Mouse (Mus musculus) liver, embryonic 12.5 days (tissue): ENCODE data around the gene Tbc1d9b. TPM values are rescaled to one million over a fixed set of nuclear protein-coding genes. Genes with fewer than 3 reads are reported as not detected.

Source experiments
- ATAC-seq: fragments of 200-750 bp; cut with Nextera tagmentation; 2 replicates; pipeline ENCODE4 v1.8.0; 2017; ENCODE audit warnings: moderate number of reproducible peaks, mild to moderate bottlenecking, moderate library complexity
- H3K27ac ChIP-seq: fragments of 300-500 bp; sonication (generic); 2 replicates; pipeline ENCODE4 v1.5.1; 2016; ENCODE audit warnings: mild to moderate bottlenecking
- H3K27me3 ChIP-seq: fragments of 300-500 bp; sonication (generic); replicated peaks from 2 replicates; pipeline ENCODE4 v1.6.1; 2016; ENCODE audit warnings: mild to moderate bottlenecking, moderate library complexity
- H3K36me3 ChIP-seq: fragments of 300-500 bp; sonication (generic); 2 replicates; pipeline ENCODE4 v1.6.1; 2016; ENCODE audit warnings: mild to moderate bottlenecking, moderate library complexity
- H3K4me1 ChIP-seq: fragments of 300-500 bp; sonication (generic); 2 replicates; pipeline ENCODE4 v1.6.1; 2016
- H3K4me2 ChIP-seq: fragments of 300-500 bp; sonication (generic); 2 replicates; pipeline ENCODE4 v1.6.1; 2016; ENCODE audit warnings: mild to moderate bottlenecking, moderate library complexity
- H3K4me3 ChIP-seq: fragments of 300-500 bp; sonication (generic); 2 replicates; pipeline ENCODE4 v1.5.1; 2016; ENCODE audit warnings: mild to moderate bottlenecking, moderate library complexity
- H3K9ac ChIP-seq: fragments of 300-500 bp; sonication (generic); 2 replicates; pipeline ENCODE4 v1.6.1; 2016; ENCODE audit warnings: mild to moderate bottlenecking, moderate library complexity
- H3K9me3 ChIP-seq: fragments of 300-500 bp; sonication (generic); replicated peaks from 2 replicates; pipeline ENCODE4 v1.6.1; 2016; ENCODE audit warnings: mild to moderate bottlenecking, moderate library complexity
- WGBS: fragments of 180-500 bp; shearing (Covaris S2); methylation state at CpG from one replicate; pipeline ENCODE4 v1.1.7; 2016; ENCODE audit not compliant: insufficient replicate concordance; 5-methylcytosine and 5-hydroxymethylcytosine counted together
- polyA plus RNA-seq: library from polyadenylated mRNA; unstranded; fragments of >200 nt; fragmentation: Nextera tagmentation; extraction: Ambion mirVana; gene quantifications from 2 replicates; pipeline ENCODE4 v1.2.1, GENCODE M21; 2016

Gene Tbc1d9b
- polyA plus RNA-seq, 1 experiment from 2014 or later = 20.3 TPM

DNA sequence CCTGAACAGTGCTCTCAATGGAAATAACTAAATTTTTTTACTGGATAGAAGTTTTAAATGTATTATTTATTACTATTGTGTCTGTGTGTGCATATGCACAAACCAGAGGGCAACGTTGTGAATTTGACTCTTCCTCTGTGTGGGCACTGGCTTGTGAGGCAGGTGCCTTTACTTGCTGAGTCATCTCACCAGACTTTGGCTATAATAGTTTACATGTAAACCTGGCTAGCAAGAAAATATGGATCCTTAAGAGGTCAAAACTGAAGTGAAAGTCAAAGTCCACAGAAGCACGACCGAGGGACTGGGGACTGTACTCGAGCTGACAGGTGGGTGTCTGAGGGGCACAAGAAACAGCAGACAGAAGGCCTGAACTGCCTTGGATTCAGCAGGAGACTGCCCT is 51.5 kb downstream of the Tbc1d9b start:
- H3K4me2 ChIP-seq = no peak overlapping the region
- ATAC-seq = no peak
- 66% methylated on average over 4 of the region's 4 CpGs for WGBS
- H3K4me1 ChIP-seq = peaks cover 34% of the 10 kb centered on the region
- no peak overlapping the region for H3K9ac ChIP-seq
- H3K27ac ChIP-seq = no peak overlapping the region
- no peaks in the 10 kb centered on the region for H3K9me3 ChIP-seq
- H3K36me3 ChIP-seq = peaks cover 20% of the 10 kb centered on the region; the same call in 1 of the 2 replicates
- H3K4me3 ChIP-seq = no peak overlapping the region
- H3K27me3 ChIP-seq = no peaks in the 10 kb centered on the region

GRCm38 (mm10) chr11:50184788-50185187 is 53.6 kb downstream of the Tbc1d9b start:
- Histone ChIP-seq H3K36me3 (0 out of 2 replicates have a peak, but pooled peaks cover 9% of the 10 kb centered on the region), H3K4me1 (peaks cover 29% of the 10 kb centered on the region), H3K27me3 (no peaks in the 10 kb centered on the region), H3K9ac (no peak overlapping the region), H3K4me3 (no peak overlapping the region), H3K27ac (no peak overlapping the region), H3K4me2 (no peak overlapping the region), H3K9me3 (no peaks in the 10 kb centered on the region)
- peak; percentile 25; the same call in 1 of the 2 replicates for ATAC-seq
- WGBS = 73% methylated on average over 3 of the region's 3 CpGs

DNA sequence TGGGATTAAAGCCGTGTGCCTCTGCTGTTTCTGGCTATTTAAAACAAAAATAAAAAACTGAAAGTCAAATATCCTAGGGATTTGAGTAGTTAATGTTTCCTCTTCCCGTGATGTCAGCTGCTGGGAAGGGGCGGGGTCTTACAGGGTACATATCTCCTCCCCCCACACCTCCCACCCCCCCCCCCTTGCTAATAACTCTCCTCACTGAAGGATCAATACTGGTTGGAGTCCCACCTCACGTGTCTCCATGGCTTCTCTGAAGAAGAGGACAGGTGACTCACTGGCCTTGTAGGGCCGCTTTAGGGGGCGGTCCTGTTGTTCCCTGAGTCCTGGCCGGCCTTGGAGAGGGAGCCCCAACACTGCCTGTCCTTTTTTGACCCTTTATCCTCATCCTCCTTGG is 57.5 kb downstream of the Tbc1d9b start:
- no peak overlapping the region for H3K4me2 ChIP-seq
- H3K9me3 ChIP-seq = no peaks in the 10 kb centered on the region
- H3K9ac ChIP-seq = no peak overlapping the region
- ATAC-seq = peak; percentile 25; the same call in 1 of the 2 replicates
- WGBS = 68% methylated on average over 7 of the region's 7 CpGs
- H3K4me1 ChIP-seq = peaks cover 25% of the 10 kb centered on the region
- 0 out of 2 replicates have a peak, but pooled peaks cover 6% of the 10 kb centered on the region for H3K36me3 ChIP-seq
- H3K27ac ChIP-seq = no peak overlapping the region
- H3K27me3 ChIP-seq = no peaks in the 10 kb centered on the region
- no peak overlapping the region for H3K4me3 ChIP-seq

GRCm38 (mm10) chr11:50190362-50190761 is 59.2 kb downstream of the Tbc1d9b start:
- no peaks in the 10 kb centered on the region for H3K9me3 ChIP-seq
- H3K27ac ChIP-seq = no peak overlapping the region
- WGBS = 75% methylated on average over 4 of the region's 4 CpGs
- H3K4me1 ChIP-seq = peaks cover 19% of the 10 kb centered on the region
- no peak overlapping the region for H3K4me3 ChIP-seq
- H3K9ac ChIP-seq = no peak overlapping the region
- 0 out of 2 replicates have a peak, but pooled peaks cover 2% of the 10 kb centered on the region for H3K36me3 ChIP-seq
- no peak for ATAC-seq
- H3K4me2 ChIP-seq = no peak overlapping the region
- no peaks in the 10 kb centered on the region for H3K27me3 ChIP-seq

- WGBS = 80% methylated on average over 3 of the region's 3 CpGs
- ATAC-seq = no peak
- no peak overlapping the region for H3K4me3 ChIP-seq
- no peaks in the 10 kb centered on the region for H3K9me3 ChIP-seq
- no peak overlapping the region for H3K27ac ChIP-seq
- no peaks in the 10 kb centered on the region for H3K27me3 ChIP-seq
- no peak overlapping the region for H3K4me2 ChIP-seq
- peaks cover 10% of the 10 kb centered on the region for H3K36me3 ChIP-seq
- no peak overlapping the region for H3K9ac ChIP-seq
- H3K4me1 ChIP-seq = peaks cover 22% of the 10 kb centered on the region
Observed at GRCm38 (mm10) chr11:50192278-50192677, 61.1 kb downstream of the Tbc1d9b start.

DNA sequence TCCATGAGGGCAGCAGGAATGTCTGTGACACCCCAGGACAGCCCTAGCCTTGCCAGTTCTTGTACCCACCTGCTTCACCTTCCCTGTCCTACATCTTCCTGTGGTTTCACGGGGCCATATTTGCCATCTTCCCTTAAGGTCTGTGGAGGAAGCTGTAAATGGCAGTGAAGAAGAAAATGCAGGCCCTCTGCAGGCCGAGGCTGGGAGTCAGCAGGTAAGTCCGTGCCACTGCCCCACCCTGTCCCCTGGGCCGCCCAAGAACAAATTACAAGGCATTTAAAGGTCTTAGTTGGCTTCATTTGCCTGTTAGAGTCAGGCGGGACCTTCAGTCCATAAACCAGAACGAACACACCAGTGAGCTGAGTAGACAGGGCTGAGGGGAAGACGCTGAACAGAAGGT is 62.9 kb downstream of the Tbc1d9b start:
- H3K36me3 ChIP-seq = peaks cover 28% of the 10 kb centered on the region
- H3K27me3 ChIP-seq = no peaks in the 10 kb centered on the region
- H3K27ac ChIP-seq = no peak overlapping the region
- H3K9me3 ChIP-seq = no peaks in the 10 kb centered on the region
- WGBS = 68% methylated on average over 7 of the region's 7 CpGs
- no peak overlapping the region for H3K4me3 ChIP-seq
- ATAC-seq = no peak
- H3K4me1 ChIP-seq = peaks cover 16% of the 10 kb centered on the region
- no peak overlapping the region for H3K4me2 ChIP-seq
- H3K9ac ChIP-seq = no peak overlapping the region

DNA sequence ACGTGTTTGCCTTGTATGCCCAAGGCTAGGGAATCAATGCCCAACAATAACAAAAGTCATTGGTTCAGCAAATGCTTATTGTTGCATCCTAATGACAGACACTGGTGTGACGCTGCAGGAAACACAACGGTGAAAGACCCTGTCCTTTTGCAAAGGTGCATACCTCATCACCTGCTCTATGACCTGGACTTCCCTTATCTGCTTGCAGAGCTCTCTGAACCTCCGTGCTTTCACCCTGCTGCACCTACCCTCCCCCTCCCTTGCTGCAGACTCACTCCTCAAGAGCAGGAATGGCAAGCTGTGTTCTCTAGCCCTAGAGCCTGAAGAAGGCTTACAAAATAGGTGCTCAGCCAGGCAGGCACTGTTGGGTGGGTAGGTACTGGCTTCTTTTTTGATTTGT is 63.6 kb downstream of the Tbc1d9b start:
- ATAC-seq = no peak
- Histone ChIP-seq H3K9me3 (no peaks in the 10 kb centered on the region), H3K4me2 (no peak overlapping the region), H3K4me1 (peaks cover 16% of the 10 kb centered on the region), H3K9ac (no peak overlapping the region), H3K4me3 (no peak overlapping the region), H3K27ac (no peak overlapping the region), H3K36me3 (peaks cover 35% of the 10 kb centered on the region), H3K27me3 (no peaks in the 10 kb centered on the region)
- 58% methylated on average over 4 of the region's 4 CpGs for WGBS

DNA sequence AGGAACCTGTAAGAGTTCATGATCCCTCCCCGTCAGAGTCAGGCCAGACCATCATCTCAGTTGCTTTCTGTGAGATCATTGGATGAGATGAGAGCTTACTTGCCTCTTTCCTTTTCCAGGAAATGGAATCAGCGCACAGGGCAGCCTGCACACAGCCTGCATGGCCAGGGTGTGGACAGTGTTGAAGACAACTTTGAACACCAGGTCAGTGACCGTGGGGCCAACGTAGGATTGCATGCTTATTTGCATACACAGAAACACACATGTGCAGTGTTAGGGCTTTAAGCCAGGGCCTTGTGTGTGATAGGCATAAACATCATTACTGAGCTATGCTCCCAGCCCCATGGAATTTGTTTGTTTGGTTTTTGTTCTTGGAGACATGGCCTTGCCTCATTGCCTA is 66.3 kb downstream of the Tbc1d9b start:
- Histone ChIP-seq H3K27ac (no peak overlapping the region), H3K9ac (no peak overlapping the region), H3K36me3 (peaks cover 60% of the 10 kb centered on the region), H3K9me3 (no peaks in the 10 kb centered on the region), H3K4me3 (no peak overlapping the region), H3K27me3 (no peaks in the 10 kb centered on the region), H3K4me2 (no peak overlapping the region), H3K4me1 (peaks cover 25% of the 10 kb centered on the region; the same call in 1 of the 2 replicates)
- 84% methylated on average over 4 of the region's 4 CpGs for WGBS
- ATAC-seq = no peak

GRCm38 (mm10) chr11:50198219-50198846 is 67.1 kb downstream of the Tbc1d9b start:
- Histone ChIP-seq H3K4me3 (no peak overlapping the region), H3K27ac (0 out of 2 replicates have a peak overlapping the region, but pooled peaks have one; percentile 10), H3K9me3 (no peaks in the 10 kb centered on the region), H3K4me2 (no peak overlapping the region), H3K4me1 (peaks cover 26% of the 10 kb centered on the region; the same call in 1 of the 2 replicates), H3K9ac (no peak overlapping the region), H3K27me3 (no peaks in the 10 kb centered on the region), H3K36me3 (peaks cover 68% of the 10 kb centered on the region)
- no peak for ATAC-seq
- WGBS = 76% methylated on average over 4 of the region's 5 CpGs

GRCm38 (mm10) chr11:50198916-50199315 is 67.7 kb downstream of the Tbc1d9b start:
- no peak overlapping the region for H3K27ac ChIP-seq
- H3K9me3 ChIP-seq = no peaks in the 10 kb centered on the region
- peaks cover 72% of the 10 kb centered on the region for H3K36me3 ChIP-seq
- H3K4me2 ChIP-seq = no peak overlapping the region
- H3K4me3 ChIP-seq = no peak overlapping the region
- H3K9ac ChIP-seq = no peak overlapping the region
- no peak for ATAC-seq
- 86% methylated on average over 2 of the region's 2 CpGs for WGBS
- no peaks in the 10 kb centered on the region for H3K27me3 ChIP-seq
- H3K4me1 ChIP-seq = peaks cover 25% of the 10 kb centered on the region; the same call in 1 of the 2 replicates

- H3K27me3 ChIP-seq = no peaks in the 10 kb centered on the region
- H3K4me1 ChIP-seq = peaks cover 25% of the 10 kb centered on the region
- no peaks in the 10 kb centered on the region for H3K9me3 ChIP-seq
- no peak for ATAC-seq
- H3K4me3 ChIP-seq = no peak overlapping the region
- H3K9ac ChIP-seq = no peak overlapping the region
- H3K4me2 ChIP-seq = no peak overlapping the region
- H3K27ac ChIP-seq = no peak overlapping the region
- H3K36me3 ChIP-seq = peaks cover 89% of the 10 kb centered on the region
- 85% methylated on average over 8 of the region's 8 CpGs for WGBS
Observed at GRCm38 (mm10) chr11:50200613-50201012, 69.4 kb downstream of the Tbc1d9b start.

GRCm38 (mm10) chr11:50201590-50201989 is 70.4 kb downstream of the Tbc1d9b start:
- no peaks in the 10 kb centered on the region for H3K9me3 ChIP-seq
- WGBS = 90% methylated on average over 3 of the region's 3 CpGs
- H3K27me3 ChIP-seq = no peaks in the 10 kb centered on the region
- peak; percentile 33; the same call in 1 of the 2 replicates for ATAC-seq
- no peak overlapping the region for H3K9ac ChIP-seq
- peaks cover 98% of the 10 kb centered on the region for H3K36me3 ChIP-seq
- H3K4me1 ChIP-seq = peaks cover 22% of the 10 kb centered on the region; the same call in 1 of the 2 replicates
- H3K4me3 ChIP-seq = no peak overlapping the region
- H3K4me2 ChIP-seq = no peak overlapping the region
- H3K27ac ChIP-seq = no peak overlapping the region
